In the genomic region with DNA sequence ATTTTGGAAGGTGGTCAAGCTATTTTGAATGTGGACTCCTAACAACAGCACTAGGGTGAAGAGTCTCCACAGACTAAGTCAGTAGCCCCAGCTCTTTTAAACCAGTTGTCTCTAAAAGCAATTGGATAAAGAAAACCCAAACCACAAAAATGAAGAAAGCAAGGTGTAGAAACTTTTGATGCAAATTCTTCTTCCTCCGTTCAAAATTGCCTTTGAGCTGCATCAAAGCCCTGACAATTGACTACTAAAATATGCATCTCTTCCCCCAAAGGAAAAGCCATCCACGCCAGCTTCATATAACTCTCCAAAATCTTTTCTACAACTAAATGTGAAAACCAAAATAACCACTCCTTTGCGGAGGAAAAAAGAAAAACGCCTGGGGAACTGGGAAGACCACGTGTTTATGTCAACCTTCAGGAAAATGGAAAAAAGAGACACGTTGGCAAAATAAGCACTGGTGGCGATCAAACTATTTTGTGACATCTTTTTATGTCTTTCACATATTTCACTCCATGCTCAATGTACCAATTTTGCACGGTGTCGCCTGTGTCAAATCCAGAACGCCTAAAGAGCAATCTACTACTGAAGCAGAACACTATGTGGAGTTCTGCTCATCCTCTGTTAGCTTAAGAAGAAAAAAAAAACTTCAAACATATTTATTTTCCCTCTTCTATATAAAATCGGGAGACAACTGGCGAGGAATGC, we compare ENCODE assay signal across 8 mouse cellular contexts. TPM values are rescaled to one million over a fixed set of nuclear protein-coding genes. Genes with fewer than 3 reads are reported as not detected.
DNase-seq lines count a peak whose midpoint lies in the region; ATAC-seq and TF ChIP-seq lines count a peak whose summit lies in the region.

No protein-coding gene starts in this region.

- TF ChIP-seq CTCF in bone marrow macrophage, adult 2 months (IDR thresholded peaks at IDR 0.05; ENCODE audit: low read depth, low read length), result no peak

- H3K9ac ChIP-seq in kidney, embryonic 15.5 days, result peak overlapping the region; percentile 90
- H3K9ac ChIP-seq in midbrain, embryonic 13.5 days (replicated peaks), result peak overlapping the region; percentile 93

- intact Hi-C loops in gastrocnemius, postnatal 14 days (cut with DNase I; ENCODE audit: low total_unique reads), result loop anchor here (10.0 kb wide), 1 partner anchor 59 kb away; no protein-coding TSS in a partner anchor

- DNase-seq in kidney, adult 8-10 months, result no peak
- DNase-seq in hindbrain, embryonic 10.5 days (ENCODE audit: low spot score), result peak; percentile 8
- DNase-seq in layer of hippocampus, postnatal 36 days, result no peak
- no peak for DNase-seq in gastrocnemius, postnatal 14 days
- no peak for DNase-seq in right cerebral cortex, postnatal 10 days (ENCODE audit: low spot score in 2 of 2)

- no peak for TF ChIP-seq POLR2A in bone marrow macrophage, adult 2 months (IDR thresholded peaks at IDR 0.05; ENCODE audit: borderline replicate concordance, low read depth, low read length)

- no peaks in the 10 kb centered on the region for H3K36me3 ChIP-seq in kidney, embryonic 15.5 days
- H3K36me3 ChIP-seq in hindbrain, embryonic 10.5 days, result no peaks in the 10 kb centered on the region
- H3K36me3 ChIP-seq in midbrain, embryonic 13.5 days, result no peaks in the 10 kb centered on the region

- no peaks in the 10 kb centered on the region for H3K9me3 ChIP-seq in kidney, embryonic 15.5 days (replicated peaks)
- H3K9me3 ChIP-seq in hindbrain, embryonic 10.5 days, result no peaks in the 10 kb centered on the region
- H3K9me3 ChIP-seq in midbrain, embryonic 13.5 days, result no peaks in the 10 kb centered on the region

- H3K4me3 ChIP-seq in kidney, embryonic 15.5 days (replicated peaks), result peak overlapping the region; percentile 89
- peak overlapping the region; percentile 90 for H3K4me3 ChIP-seq in bone marrow macrophage, adult 2 months (ENCODE audit: insufficient read depth, low read length)
- H3K4me3 ChIP-seq in hindbrain, embryonic 10.5 days, result peak overlapping the region; percentile 81
- H3K4me3 ChIP-seq in midbrain, embryonic 13.5 days (replicated peaks), result peak overlapping the region; percentile 81

- peak overlapping the region; percentile 90 for H3K4me2 ChIP-seq in kidney, embryonic 15.5 days
- peak overlapping the region; percentile 73 for H3K4me2 ChIP-seq in midbrain, embryonic 13.5 days (replicated peaks)

- H3K27ac ChIP-seq in kidney, embryonic 15.5 days, result no peak overlapping the region
- H3K27ac ChIP-seq in bone marrow macrophage, adult 2 months (ENCODE audit: insufficient read depth, low read depth, low read length), result no peak overlapping the region
- H3K27ac ChIP-seq in hindbrain, embryonic 10.5 days, result peak overlapping the region; percentile 97
- peak overlapping the region; percentile 95 for H3K27ac ChIP-seq in midbrain, embryonic 13.5 days

- ATAC-seq in kidney, embryonic 15.5 days (replicated peaks; ENCODE audit: low FRiP score), result no peak
- no peak for ATAC-seq in midbrain, embryonic 13.5 days

- H3K4me1 ChIP-seq in kidney, embryonic 15.5 days, result peaks cover 21% of the 10 kb centered on the region
- peaks cover 14% of the 10 kb centered on the region for H3K4me1 ChIP-seq in bone marrow macrophage, adult 2 months (ENCODE audit: control insufficient read depth, insufficient read depth, low read length)
- peaks cover 18% of the 10 kb centered on the region for H3K4me1 ChIP-seq in hindbrain, embryonic 10.5 days (replicated peaks)
- H3K4me1 ChIP-seq in midbrain, embryonic 13.5 days (replicated peaks), result peaks cover 37% of the 10 kb centered on the region

- H3K27me3 ChIP-seq in kidney, embryonic 15.5 days, result no peaks in the 10 kb centered on the region; the same call in 1 of the 2 replicates
- peaks cover 19% of the 10 kb centered on the region for H3K27me3 ChIP-seq in hindbrain, embryonic 10.5 days (ENCODE audit: insufficient read depth, poor library complexity, severe bottlenecking)
- H3K27me3 ChIP-seq in midbrain, embryonic 13.5 days, result peaks cover 17% of the 10 kb centered on the region; the same call in 1 of the 2 replicates

- WGBS in kidney, embryonic 15.5 days, result 9% methylated on average over 12 of the region's 12 CpGs
- 11% methylated on average over 12 of the region's 12 CpGs for WGBS in hindbrain, embryonic 10.5 days
- WGBS in midbrain, embryonic 13.5 days, result 5% methylated on average over 12 of the region's 12 CpGs

RNA-seq across cellular contexts. Expression of gene Parp8, which starts 1.8 kb away (rescaled TPM):
- 16.8 and 18.5 TPM in 2 replicates for polyA plus RNA-seq in kidney, embryonic 15.5 days (2015; fragmentation: Nextera tagmentation; extraction: Ambion mirVana)
- 40.8 and 48.2 TPM in 2 replicates for polyA plus RNA-seq in bone marrow macrophage, adult 2 months (2012; ENCODE audit: insufficient read depth, insufficient read length, missing spikeins)
- 10.7 and 13.7 TPM in 2 replicates for polyA plus RNA-seq in hindbrain, embryonic 10.5 days (2016; fragmentation: Nextera tagmentation; extraction: Ambion mirVana)
- polyA plus RNA-seq in midbrain, embryonic 13.5 days (2015; fragmentation: Nextera tagmentation; extraction: Ambion mirVana), result 21.2 and 22.0 TPM in 2 replicates
- total RNA-seq in layer of hippocampus, postnatal 36 days (2021), result 10 to 100 TPM; 38.5 to 39.6 TPM
- 10 to 100 TPM; 10.8 to 14.3 TPM for total RNA-seq in gastrocnemius, postnatal 14 days (2021)

Comparison
In these comparisons a context has a peak if more than half of its experiments do, and no peak if none do; other contexts are left out.
1. H3K27ac ChIP-seq: peak in hindbrain, embryonic 10.5 days (single experiment) and midbrain, embryonic 13.5 days (single experiment); none in kidney, embryonic 15.5 days (single experiment) and bone marrow macrophage, adult 2 months (single experiment).
2. Peak in every context shown above with its lines, with median percentiles within 50 percentile points of each other: H3K4me3 ChIP-seq.